Mouse (Mus musculus): ENCODE measurements around the gene Duoxa2. TPM values are rescaled to one million over a fixed set of nuclear protein-coding genes. Genes with fewer than 3 reads are reported as not detected.

Duoxa2 gene
- total RNA-seq, 2 experiments from 2014 or later, result 0.20 TPM; not detected in 1

DNA sequence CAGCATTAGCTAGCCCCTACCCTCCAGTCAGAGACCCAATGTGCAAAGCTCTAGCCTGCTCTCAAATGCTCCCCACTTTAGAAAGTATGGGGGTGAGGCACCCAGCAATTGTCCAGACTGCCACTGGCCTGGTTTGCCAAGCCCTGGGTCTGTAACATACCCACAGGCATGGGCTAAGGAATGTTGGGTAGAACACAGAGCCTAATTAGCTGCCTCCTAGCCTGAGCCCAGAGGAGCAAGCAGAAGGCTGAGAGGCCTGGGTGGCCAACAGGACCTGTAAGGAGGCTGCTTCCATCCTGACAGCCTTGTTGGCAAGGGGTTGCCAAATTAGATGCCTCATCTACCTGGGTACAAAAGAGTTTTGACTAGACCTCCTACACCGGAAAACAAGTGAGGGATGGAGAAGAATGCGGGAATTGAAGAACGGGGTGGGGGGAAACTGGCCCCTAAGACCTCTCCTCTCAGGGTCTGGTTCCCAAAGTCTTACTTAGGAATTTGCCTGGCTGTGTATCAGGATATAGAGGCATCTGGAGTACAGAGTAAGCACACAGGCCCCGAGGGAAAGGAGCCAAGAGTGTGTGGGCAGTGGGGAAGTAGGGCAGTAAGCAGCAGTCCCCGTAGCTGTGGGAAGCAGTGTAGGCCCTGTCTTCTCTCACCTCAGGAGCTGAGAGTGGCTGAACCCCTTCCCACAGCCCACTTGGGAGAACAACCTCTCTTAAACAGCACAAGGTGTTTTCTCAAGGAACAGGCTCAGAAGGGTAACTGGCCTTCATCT is 52.6 kb downstream of the Duoxa2 start:
- peak in 1 of 2 experiments; percentile 53 for DNase-seq (ENCODE audit: low spot score in 2 of 2)

DNA sequence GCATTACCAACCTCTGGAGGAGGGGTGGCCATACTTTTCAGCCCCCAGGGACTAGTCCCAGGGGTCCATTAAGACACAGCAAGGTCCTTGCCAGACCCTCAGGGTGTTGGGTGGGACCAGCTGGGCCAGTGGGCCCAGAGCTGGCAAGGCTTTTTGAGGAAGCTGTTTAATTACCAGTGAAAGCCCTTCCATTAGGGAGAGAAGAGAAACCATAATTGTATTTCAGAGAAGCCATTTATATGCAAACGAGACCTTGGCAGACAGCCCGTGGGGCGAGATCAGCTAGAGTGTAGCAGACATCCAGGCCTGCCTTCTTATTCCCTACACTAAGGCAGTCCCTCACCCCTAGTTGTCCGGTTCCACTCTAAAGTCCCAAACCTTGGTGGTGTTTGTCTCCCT is 53.2 kb downstream of the Duoxa2 start:
- peak; percentile 75 to 78 for DNase-seq (ENCODE audit: low spot score in 2 of 2)

Other genes with a start within 250 kb of the Duoxa2 start
- 10 to 100 TPM; 18.6 to 20.1 TPM for gene Spg11, start 180.5 kb upstream of the Duoxa2 start, total RNA-seq (2021)
- gene B2m, start 151.2 kb upstream of the Duoxa2 start, total RNA-seq (2021), result 10 to 100 TPM; 71.5 to 82.4 TPM
- gene Trim69, start 138.2 kb upstream of the Duoxa2 start, total RNA-seq (2021), result not detected
- gene Patl2, start 112.7 kb upstream of the Duoxa2 start, total RNA-seq (2021), result not detected
- not detected for gene Terb2, start 112.6 kb upstream of the Duoxa2 start, total RNA-seq (2021)
- gene Sord, start 64.2 kb upstream of the Duoxa2 start, total RNA-seq (2021), result 10 to 100 TPM; 12.6 to 15.8 TPM
- under 1 TPM; 0.05 to 0.11 TPM for gene Duox2, start 451 bp upstream of the Duoxa2 start, total RNA-seq (2021)
- gene Duoxa1, start 14.8 kb downstream of the Duoxa2 start, total RNA-seq (2021), result not detected
- gene Duox1, start 16.8 kb downstream of the Duoxa2 start, total RNA-seq (2021), result under 1 TPM; 0.09 to 0.16 TPM
- 10 to 100 TPM; 60.7 to 63.5 TPM for gene Shf, start 70.3 kb downstream of the Duoxa2 start, total RNA-seq (2021)
- under 1 TPM; 0.25 to 0.36 TPM for gene Slc28a2, start 127.6 kb downstream of the Duoxa2 start, total RNA-seq (2021)
- not detected for gene Gm14085, start 186.0 kb downstream of the Duoxa2 start, total RNA-seq (2021)

Measured in layer of hippocampus, postnatal 10 days (tissue).